Mouse (Mus musculus) c-Kit-positive CD71-negative TER-119-negative erythroid progenitor cells, embryonic 14.5 days (primary cell): ENCODE measurements around the gene Kif18b.

ENCODE experiments used
- DNase-seq: peaks from one replicate; pipeline ENCODE4 v3.0.0-alpha.2; 2013; ENCODE audit warnings: low read depth

The Kif18b gene

GRCm38 (mm10) chr11:102924557-102925350, at the start of gene Kif18b:
Gene Kif18b, minus strand, starts transcription at chr11:102925124.
- DNase-seq, result peak; percentile 98

- no peak for DNase-seq
These were observed 47.4 kb upstream of the Kif18b start for GRCm38 (mm10) chr11:102972326-102972725.

GRCm38 (mm10) chr11:102971604-102972003, 46.7 kb upstream of the Kif18b start:
- no peak for DNase-seq

- no peak for DNase-seq
These were observed 39.7 kb upstream of the Kif18b start for GRCm38 (mm10) chr11:102964547-102965091.

GRCm38 (mm10) chr11:102963855-102964546, 39.1 kb upstream of the Kif18b start:
- no peak for DNase-seq

- no peak for DNase-seq
These were observed 38.4 kb upstream of the Kif18b start for GRCm38 (mm10) chr11:102963246-102963854.

GRCm38 (mm10) chr11:102962861-102963245, 37.9 kb upstream of the Kif18b start:
- no peak for DNase-seq

- DNase-seq, result no peak
These were observed 36.2 kb upstream of the Kif18b start for GRCm38 (mm10) chr11:102961082-102961481.

- DNase-seq, result no peak
These were observed 33.9 kb upstream of the Kif18b start for GRCm38 (mm10) chr11:102958870-102959269.

- no peak for DNase-seq
These were observed 33.5 kb upstream of the Kif18b start for GRCm38 (mm10) chr11:102958431-102958830.

- no peak for DNase-seq
These were observed 32.8 kb upstream of the Kif18b start for GRCm38 (mm10) chr11:102957692-102958091.

- no peak for DNase-seq
These were observed 32.2 kb upstream of the Kif18b start for GRCm38 (mm10) chr11:102956962-102957614.

- DNase-seq, result no peak
These were observed 28.0 kb upstream of the Kif18b start for GRCm38 (mm10) chr11:102952922-102953321.

- no peak for DNase-seq
These were observed 23.4 kb upstream of the Kif18b start for GRCm38 (mm10) chr11:102948043-102948961.

- DNase-seq, result no peak
These were observed 22.0 kb upstream of the Kif18b start for GRCm38 (mm10) chr11:102946992-102947343.

- DNase-seq, result peak; percentile 78
These were observed 21.5 kb upstream of the Kif18b start, which contains the start of gene C1ql1 for GRCm38 (mm10) chr11:102946265-102946991. Gene C1ql1, minus strand, starts transcription at chr11:102946688.

- no peak for DNase-seq
These were observed 20.7 kb upstream of the Kif18b start for GRCm38 (mm10) chr11:102945306-102946264.

- DNase-seq, result no peak
These were observed 16.3 kb upstream of the Kif18b start for GRCm38 (mm10) chr11:102941236-102941635.

GRCm38 (mm10) chr11:102939024-102939675, 14.2 kb upstream of the Kif18b start:
- DNase-seq, result no peak
